Mouse (Mus musculus) intestine, postnatal 0 days (tissue): ENCODE data around the gene Iqcj. TPM values are rescaled to one million over a fixed set of nuclear protein-coding genes. Genes with fewer than 3 reads are reported as not detected.

Experiments used
- ATAC-seq: fragments of 200-750 bp; cut with Nextera tagmentation; 2 replicates; pipeline ENCODE4 v1.8.0; 2017; ENCODE audit warnings: mild to moderate bottlenecking, moderate TSS enrichment, moderate library complexity
- H3K27ac ChIP-seq: fragments of 300-500 bp; sonication (generic); 2 replicates; pipeline ENCODE4 v1.5.1; 2014; ENCODE audit warnings: mild to moderate bottlenecking, low read depth, low read length, moderate library complexity
- H3K27me3 ChIP-seq: fragments of 300-500 bp; sonication (generic); replicated peaks from 2 replicates; pipeline ENCODE4 v1.6.1; 2014; ENCODE audit warnings: low read length, mixed read lengths; ENCODE audit not compliant: control insufficient read depth, insufficient read depth
- H3K36me3 ChIP-seq: fragments of 300-500 bp; sonication (generic); 2 replicates; pipeline ENCODE4 v1.6.1; 2014; ENCODE audit warnings: mild to moderate bottlenecking, moderate library complexity; ENCODE audit not compliant: control insufficient read depth, insufficient read depth
- H3K4me1 ChIP-seq: fragments of 300-500 bp; sonication (generic); replicated peaks from 2 replicates; pipeline ENCODE4 v1.6.1; 2014; ENCODE audit warnings: antibody characterized with exemption, low read length, mixed read lengths; ENCODE audit not compliant: control insufficient read depth, insufficient read depth
- H3K4me2 ChIP-seq: fragments of 300-500 bp; sonication (generic); replicated peaks from 2 replicates; pipeline ENCODE4 v1.6.1; 2014; ENCODE audit warnings: low read depth, mild to moderate bottlenecking, moderate library complexity
- H3K4me3 ChIP-seq: fragments of 300-500 bp; sonication (generic); 2 replicates; pipeline ENCODE4 v1.5.1; 2014; ENCODE audit warnings: low read depth, low read length
- H3K9ac ChIP-seq: fragments of 300-500 bp; sonication (generic); 2 replicates; pipeline ENCODE4 v1.6.1; 2014; ENCODE audit warnings: mild to moderate bottlenecking, low read depth, low read length
- H3K9me3 ChIP-seq: fragments of 300-500 bp; sonication (generic); 2 replicates; pipeline ENCODE4 v1.6.1; 2016; ENCODE audit warnings: mixed run types; ENCODE audit not compliant: control insufficient read depth
- CTCF ChIP-seq: sonication (generic); IDR thresholded peaks from 2 replicates; pipeline ENCODE4 v1.5.1; 2016; ENCODE audit warnings: low read depth, mild to moderate bottlenecking, control low read depth, antibody characterized with exemption, moderate library complexity
- WGBS: fragments of 180-500 bp; shearing (Covaris S2); extraction: QIAGEN DNeasy Blood & Tissue Kit; methylation state at CpG from one replicate; pipeline ENCODE4 v1.1.7; 2014; 5-methylcytosine and 5-hydroxymethylcytosine counted together
- polyA plus RNA-seq: library from polyadenylated mRNA; unstranded; fragments of >200 nt; fragmentation: Nextera tagmentation; extraction: Ambion mirVana; gene quantifications from 2 replicates; pipeline ENCODE4 v1.2.1, GENCODE M21; 2015

The Iqcj gene
- polyA plus RNA-seq, 1 experiment from 2014 or later = not detected

GRCm38 (mm10) chr3:67884335-67884734, 7.7 kb upstream of the Iqcj start:
- H3K9me3 ChIP-seq = no peaks in the 10 kb centered on the region
- no peak overlapping the region for H3K4me2 ChIP-seq
- whole genome bisulfite sequencing = 75% methylated on average over 3 of the region's 3 CpGs
- H3K36me3 ChIP-seq = no peaks in the 10 kb centered on the region
- no peaks in the 10 kb centered on the region for H3K27me3 ChIP-seq
- no peak overlapping the region for H3K27ac ChIP-seq
- no peak for TF ChIP-seq CTCF
- ATAC-seq = no peak
- H3K4me3 ChIP-seq = no peak overlapping the region
- H3K4me1 ChIP-seq = no peaks in the 10 kb centered on the region
- H3K9ac ChIP-seq = no peak overlapping the region

DNA sequence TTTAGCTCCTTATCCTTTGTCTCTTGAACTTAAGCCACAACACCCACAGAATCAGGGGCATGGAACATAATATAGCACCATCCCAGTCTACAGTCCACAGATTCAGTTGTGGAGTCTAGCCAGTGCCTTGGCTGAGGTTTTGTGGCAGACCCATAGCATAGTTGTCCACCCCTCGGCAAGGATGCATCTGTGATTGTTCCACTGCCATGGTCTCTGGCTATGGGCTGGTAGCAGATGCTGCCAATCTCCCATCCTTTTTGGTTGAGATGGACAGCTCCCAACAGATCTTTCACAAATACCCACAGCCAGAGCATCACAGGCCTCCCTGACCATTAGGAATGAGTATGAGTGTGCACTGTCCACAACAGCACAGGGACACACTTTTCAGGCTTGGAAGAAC, 5.8 kb upstream of the Iqcj start:
- H3K4me1 ChIP-seq = no peaks in the 10 kb centered on the region
- ATAC-seq = no peak
- no peak overlapping the region for H3K27ac ChIP-seq
- H3K4me2 ChIP-seq = no peak overlapping the region
- no peaks in the 10 kb centered on the region for H3K36me3 ChIP-seq
- H3K9ac ChIP-seq = no peak overlapping the region
- no peak for TF ChIP-seq CTCF
- 76% methylated on average over 1 of the region's 1 CpGs for WGBS
- H3K27me3 ChIP-seq = no peaks in the 10 kb centered on the region
- no peak overlapping the region for H3K4me3 ChIP-seq
- no peaks in the 10 kb centered on the region for H3K9me3 ChIP-seq

DNA sequence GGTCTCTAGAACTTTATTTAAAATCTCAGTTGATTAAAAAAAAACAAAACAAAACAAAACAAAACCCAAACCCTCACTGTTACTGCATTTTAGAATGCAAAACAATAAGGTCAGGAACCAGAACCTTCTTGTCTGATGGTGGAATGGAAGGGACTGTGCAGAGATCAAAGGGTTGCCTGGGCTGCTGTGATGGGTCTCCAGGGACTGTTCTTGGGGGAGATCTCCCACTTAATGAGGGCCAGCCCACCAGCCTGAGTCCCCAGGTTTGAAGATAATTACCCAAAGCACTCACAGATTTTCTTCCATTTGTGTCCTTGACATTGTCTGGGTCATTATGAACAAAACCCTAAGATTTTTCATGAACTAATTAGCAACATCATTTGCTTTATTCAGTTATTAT, 4.8 kb upstream of the Iqcj start:
- no peak overlapping the region for H3K9ac ChIP-seq
- H3K9me3 ChIP-seq = no peaks in the 10 kb centered on the region
- H3K27ac ChIP-seq = no peak overlapping the region
- no peak for ATAC-seq
- no peaks in the 10 kb centered on the region for H3K4me1 ChIP-seq
- TF ChIP-seq CTCF = no peak
- no peak overlapping the region for H3K4me2 ChIP-seq
- no peaks in the 10 kb centered on the region for H3K36me3 ChIP-seq
- no peak overlapping the region for H3K4me3 ChIP-seq
- H3K27me3 ChIP-seq = no peaks in the 10 kb centered on the region

GRCm38 (mm10) chr3:67892768-67893167, 748 bp downstream of the Iqcj start:
- WGBS = 84% methylated on average over 10 of the region's 10 CpGs
- H3K36me3 ChIP-seq = no peaks in the 10 kb centered on the region
- TF ChIP-seq CTCF = no peak

GRCm38 (mm10) chr3:67902517-67902916, 10.5 kb downstream of the Iqcj start:
- WGBS = 74% methylated on average over 4 of the region's 4 CpGs
- Histone ChIP-seq H3K27ac (no peak overlapping the region), H3K4me1 (no peaks in the 10 kb centered on the region), H3K27me3 (no peaks in the 10 kb centered on the region), H3K4me2 (no peak overlapping the region), H3K9me3 (no peaks in the 10 kb centered on the region), H3K4me3 (no peak overlapping the region), H3K36me3 (no peaks in the 10 kb centered on the region), H3K9ac (no peak overlapping the region)
- no peak for ATAC-seq
- no peak for TF ChIP-seq CTCF

More at GRCm38 (mm10) chr3:67892768-67893167, 748 bp downstream of the Iqcj start:
- Histone ChIP-seq H3K4me3 (no peak overlapping the region), H3K27me3 (no peaks in the 10 kb centered on the region), H3K27ac (no peak overlapping the region), H3K4me1 (no peaks in the 10 kb centered on the region), H3K9ac (no peak overlapping the region), H3K9me3 (no peaks in the 10 kb centered on the region), H3K4me2 (no peak overlapping the region)
- ATAC-seq = no peak

GRCm38 (mm10) chr3:67908586-67908985, 16.6 kb downstream of the Iqcj start:
- WGBS = 70% methylated on average over 2 of the region's 2 CpGs
- Histone ChIP-seq H3K36me3 (no peaks in the 10 kb centered on the region), H3K4me2 (no peak overlapping the region), H3K27me3 (no peaks in the 10 kb centered on the region), H3K4me3 (no peak overlapping the region), H3K9me3 (no peaks in the 10 kb centered on the region), H3K4me1 (no peaks in the 10 kb centered on the region), H3K9ac (no peak overlapping the region), H3K27ac (no peak overlapping the region)
- no peak for TF ChIP-seq CTCF
- no peak for ATAC-seq

- Histone ChIP-seq H3K36me3 (no peaks in the 10 kb centered on the region), H3K4me3 (no peak overlapping the region), H3K9me3 (no peaks in the 10 kb centered on the region), H3K27ac (no peak overlapping the region), H3K9ac (no peak overlapping the region), H3K4me2 (no peak overlapping the region), H3K27me3 (no peaks in the 10 kb centered on the region), H3K4me1 (no peaks in the 10 kb centered on the region)
- 83% methylated on average over 3 of the region's 3 CpGs for WGBS
- TF ChIP-seq CTCF = no peak
- ATAC-seq = no peak
These were observed 26.1 kb downstream of the Iqcj start for GRCm38 (mm10) chr3:67918098-67918497.
